Mouse (Mus musculus): ENCODE data around the gene Smarca4.

The Smarca4 gene

DNA sequence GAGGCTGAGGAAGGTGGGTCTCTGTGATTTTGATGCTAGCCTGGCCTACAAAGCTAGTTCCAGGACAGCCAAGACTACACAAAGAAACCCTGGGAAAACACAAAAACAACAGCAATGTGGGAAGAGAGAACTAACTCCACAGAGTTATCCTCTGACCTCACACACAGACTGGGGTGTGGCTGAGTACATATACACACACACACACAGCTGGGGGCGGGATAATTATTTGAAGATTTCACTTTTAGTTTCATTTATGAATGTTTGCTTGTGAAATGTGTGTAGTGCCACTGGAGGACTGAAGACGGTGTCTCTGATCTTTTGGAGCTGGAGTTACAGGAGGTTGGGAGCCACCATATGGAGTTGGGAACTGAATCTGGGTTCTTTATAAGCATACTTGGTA, 14.9 kb upstream of the Smarca4 start:
- no peak for ATAC-seq (ENCODE audit: low TSS enrichment)

- ATAC-seq (ENCODE audit: low TSS enrichment) = peak; percentile 71; the same call in 1 of the 2 replicates
These were observed 14.1 kb upstream of the Smarca4 start for GRCm38 (mm10) chr9:21601722-21602399.

- no peak for ATAC-seq (ENCODE audit: low TSS enrichment)
These were observed 11.8 kb upstream of the Smarca4 start for GRCm38 (mm10) chr9:21604119-21604518.

- no peak for ATAC-seq (ENCODE audit: low TSS enrichment)
These were observed 10.1 kb upstream of the Smarca4 start for GRCm38 (mm10) chr9:21605865-21606264.

DNA sequence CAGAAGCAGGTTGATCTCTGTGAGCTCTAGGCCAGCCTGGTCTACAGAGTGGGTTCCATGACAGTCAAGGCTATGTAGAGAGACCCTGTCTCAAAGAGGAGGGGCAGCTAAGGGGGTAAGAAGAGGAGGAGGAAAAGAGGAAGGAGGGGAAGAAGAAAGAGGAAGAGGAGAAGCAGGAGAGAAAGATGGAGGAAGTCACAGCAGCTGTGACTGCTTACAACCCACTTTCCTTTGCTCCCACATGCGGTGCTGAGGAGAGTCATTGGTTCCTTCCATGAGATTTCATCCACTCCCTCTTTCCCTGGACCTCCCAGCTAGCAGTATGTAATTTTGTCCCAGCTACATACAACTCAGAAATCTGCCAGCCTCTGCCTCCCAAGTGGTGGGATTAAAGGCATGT, 9.3 kb upstream of the Smarca4 start:
- ATAC-seq (ENCODE audit: low TSS enrichment) = no peak

DNA sequence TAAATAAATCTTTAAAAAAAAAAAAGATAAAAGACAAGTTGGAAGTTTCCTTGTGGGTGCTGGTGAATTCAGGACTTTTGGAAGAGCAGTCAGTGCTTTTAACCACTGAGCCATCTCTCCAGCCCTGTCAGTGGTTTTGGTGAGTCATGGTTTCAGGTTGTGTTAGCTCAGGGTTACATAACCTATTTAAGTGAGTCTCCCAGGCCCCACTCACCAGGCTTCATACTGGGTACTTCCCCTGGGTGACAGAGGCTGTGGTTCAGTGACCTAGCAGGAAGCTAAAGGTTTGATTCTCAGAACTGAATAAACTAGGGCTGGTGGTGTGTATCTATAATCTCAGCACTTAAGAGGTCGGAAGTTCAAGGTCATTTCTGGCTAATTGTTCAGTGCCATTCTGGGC, 6.1 kb upstream of the Smarca4 start:
- no peak for ATAC-seq (ENCODE audit: low TSS enrichment)

DNA sequence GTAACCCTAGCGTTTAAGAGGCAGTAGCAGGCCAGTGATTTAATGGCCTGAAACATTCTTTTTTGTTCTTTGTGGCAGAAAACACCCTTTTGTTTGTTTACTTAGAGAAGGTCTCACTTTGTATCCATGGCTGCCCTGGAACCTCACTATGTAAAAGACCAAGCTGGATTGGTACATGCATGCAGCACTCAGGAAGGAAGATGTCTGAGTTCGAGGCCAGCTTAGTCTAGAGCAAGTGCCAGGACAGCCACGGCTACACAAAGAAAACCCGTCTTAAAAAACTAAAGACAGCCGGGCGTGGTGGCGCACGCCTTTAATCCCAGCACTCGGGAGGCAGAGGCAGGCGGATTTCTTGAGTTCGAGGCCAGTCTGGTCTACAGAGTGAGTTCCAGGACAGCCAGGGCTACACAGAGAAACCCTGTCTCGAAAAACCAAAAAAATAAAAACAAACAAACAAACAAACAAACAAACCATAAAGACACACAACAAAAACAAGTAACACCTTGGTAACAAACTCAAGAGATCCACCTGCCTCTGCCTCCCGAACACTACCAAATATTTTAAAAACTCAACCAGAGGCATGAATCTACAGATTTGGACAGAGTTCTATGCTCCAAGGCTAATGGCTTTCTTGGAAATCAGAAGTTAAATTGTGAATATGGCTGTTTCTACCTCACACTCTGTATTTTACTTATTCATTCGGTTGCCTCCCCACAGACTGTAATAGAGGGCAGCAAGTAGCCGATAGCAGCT, 929 bp upstream of the Smarca4 start:
- 0 out of 2 replicates have a peak, but pooled peaks have one; percentile 0 for ATAC-seq (ENCODE audit: low TSS enrichment)

GRCm38 (mm10) chr9:21616232-21616781, 338 bp downstream of the Smarca4 start:
- ATAC-seq (ENCODE audit: low TSS enrichment) = peak; percentile 39

DNA sequence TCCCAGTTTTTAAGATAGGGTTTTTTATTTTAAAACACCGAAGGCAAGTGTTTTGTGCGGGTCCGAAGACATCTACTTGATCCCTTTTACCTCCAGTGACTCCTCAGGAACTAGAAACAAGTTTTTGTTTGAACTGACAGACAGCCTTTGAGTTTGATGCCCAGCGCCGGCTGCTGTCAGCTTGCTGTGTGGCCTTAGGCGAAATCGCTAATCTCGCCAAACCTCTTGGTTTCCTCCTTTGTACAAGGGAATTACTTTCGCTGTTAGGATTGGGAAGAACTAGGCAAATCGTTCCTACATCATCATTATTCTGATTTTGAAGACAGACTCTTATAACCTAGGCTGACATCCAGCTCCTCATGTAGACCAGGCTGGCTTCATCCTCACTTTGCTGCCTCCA, 1.1 kb downstream of the Smarca4 start:
- no peak for ATAC-seq (ENCODE audit: low TSS enrichment)

- ATAC-seq (ENCODE audit: low TSS enrichment) = no peak
These were observed 4.3 kb downstream of the Smarca4 start for GRCm38 (mm10) chr9:21620229-21620628.

GRCm38 (mm10) chr9:21622676-21623075, 6.7 kb downstream of the Smarca4 start:
- ATAC-seq (ENCODE audit: low TSS enrichment) = no peak

- no peak for ATAC-seq (ENCODE audit: low TSS enrichment)
These were observed 9.7 kb downstream of the Smarca4 start for GRCm38 (mm10) chr9:21625342-21626339.

GRCm38 (mm10) chr9:21626571-21626970, 10.6 kb downstream of the Smarca4 start:
- no peak for ATAC-seq (ENCODE audit: low TSS enrichment)

GRCm38 (mm10) chr9:21627145-21627795, 11.3 kb downstream of the Smarca4 start:
- no peak for ATAC-seq (ENCODE audit: low TSS enrichment)

DNA sequence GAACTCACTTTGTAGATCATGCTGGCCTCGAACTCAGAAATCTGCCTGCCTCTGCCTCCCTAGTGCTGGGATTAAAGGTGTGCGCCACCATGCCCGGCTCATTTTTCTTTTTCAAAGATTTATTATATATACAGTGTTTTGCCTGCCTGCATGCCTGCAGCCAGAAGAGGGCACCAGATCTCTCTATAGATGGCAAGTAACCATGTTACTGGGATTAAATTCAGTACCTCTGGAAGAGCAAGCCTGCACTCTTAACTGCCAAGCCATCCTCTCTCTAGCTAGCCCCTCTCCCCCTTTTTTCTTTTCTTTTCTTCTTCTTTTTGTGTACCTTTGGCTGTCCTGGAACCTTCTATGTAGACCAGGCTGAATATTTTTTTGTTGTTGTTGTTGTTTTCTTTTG, 14.7 kb downstream of the Smarca4 start:
- ATAC-seq (ENCODE audit: low TSS enrichment) = peak; percentile 78

DNA sequence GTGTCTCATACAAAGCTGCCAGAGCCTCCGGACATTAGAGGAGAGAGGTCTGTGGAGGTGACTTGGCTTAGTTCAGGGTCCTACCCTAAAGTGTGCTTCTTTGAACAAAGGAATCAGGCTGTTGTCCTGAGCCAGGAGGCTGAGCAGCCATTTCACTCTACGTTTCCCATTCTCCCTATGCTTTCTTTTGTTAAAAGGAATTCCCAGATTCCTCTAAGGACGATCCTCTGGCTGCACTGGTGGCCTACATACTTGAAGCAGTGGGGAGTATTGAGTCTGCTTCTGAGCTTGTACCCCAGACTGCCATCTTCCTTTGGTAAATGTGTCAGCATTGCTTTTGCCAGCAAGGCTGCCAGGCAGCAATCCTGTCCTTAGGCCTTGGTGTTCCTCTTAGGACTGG, 17.1 kb downstream of the Smarca4 start:
- no peak for ATAC-seq (ENCODE audit: low TSS enrichment)

DNA sequence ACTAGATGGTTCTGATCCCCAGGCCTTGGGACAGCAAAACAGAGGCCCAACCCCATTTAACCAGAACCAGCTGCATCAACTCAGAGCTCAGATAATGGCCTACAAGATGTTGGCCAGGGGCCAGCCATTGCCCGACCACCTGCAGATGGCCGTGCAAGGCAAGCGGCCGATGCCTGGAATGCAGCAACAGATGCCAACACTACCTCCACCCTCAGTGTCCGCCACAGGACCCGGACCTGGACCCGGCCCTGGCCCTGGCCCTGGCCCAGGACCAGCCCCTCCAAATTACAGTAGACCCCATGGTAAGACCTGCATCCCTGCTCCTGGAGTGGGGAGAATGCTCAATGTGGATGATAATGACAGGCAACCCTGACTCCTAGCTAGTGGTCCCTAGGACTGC, 19.7 kb downstream of the Smarca4 start:
- ATAC-seq (ENCODE audit: low TSS enrichment) = no peak

DNA sequence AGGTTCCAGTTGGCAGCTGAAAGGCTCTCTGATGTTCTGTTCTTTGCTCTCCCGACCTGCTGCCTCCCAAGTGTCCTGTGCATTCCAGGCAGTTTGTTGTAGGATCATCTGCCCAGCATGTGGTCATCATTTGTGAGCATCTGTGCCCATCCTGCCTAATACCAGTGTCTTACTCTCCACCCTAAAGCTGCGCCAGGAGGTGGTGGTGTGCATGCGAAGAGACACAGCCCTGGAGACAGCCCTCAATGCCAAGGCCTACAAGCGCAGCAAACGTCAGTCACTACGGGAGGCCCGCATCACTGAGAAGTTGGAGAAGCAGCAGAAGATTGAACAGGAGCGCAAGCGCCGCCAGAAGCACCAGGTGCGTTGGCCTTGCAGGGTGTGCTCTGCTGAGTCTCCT, 23.1 kb downstream of the Smarca4 start:
- no peak for ATAC-seq (ENCODE audit: low TSS enrichment)

GRCm38 (mm10) chr9:21646366-21646765, 30.4 kb downstream of the Smarca4 start:
- no peak for ATAC-seq (ENCODE audit: low TSS enrichment)

GRCm38 (mm10) chr9:21647721-21648120, 31.8 kb downstream of the Smarca4 start:
- ATAC-seq (ENCODE audit: low TSS enrichment) = no peak

- no peak for ATAC-seq (ENCODE audit: low TSS enrichment)
These were observed 36.3 kb downstream of the Smarca4 start for GRCm38 (mm10) chr9:21652263-21652662.
